In genomic region chr8:39759905-39760304, GRCm38 (mm10) we compare ENCODE assay signal across 21 mouse cellular contexts.
DNase-seq lines count a peak whose midpoint lies in the region; ATAC-seq and TF ChIP-seq lines count a peak whose summit lies in the region.
"Had no signal": no experiment of that assay in that cellular context is flagged by ENCODE, and none has a peak within 500 bp of the region (broad histone marks: within the 10 kb centered on the region; RNA-seq: fewer than 3 reads in every experiment).

No protein-coding gene starts in this region.

- no peaks in the 10 kb centered on the region for H3K4me1 ChIP-seq in embryonic facial prominence, embryonic 12.5 days
- no peaks in the 10 kb centered on the region for H3K4me1 ChIP-seq in embryonic facial prominence, embryonic 10.5 days
- no peaks in the 10 kb centered on the region for H3K4me1 ChIP-seq in embryonic facial prominence, embryonic 13.5 days
- H3K4me1 ChIP-seq in embryonic facial prominence, embryonic 14.5 days (ENCODE audit: control insufficient read depth, insufficient read depth, low read length), result no peaks in the 10 kb centered on the region
- H3K4me1 ChIP-seq in stomach, postnatal 0 days (replicated peaks; ENCODE audit: control insufficient read depth, insufficient read depth), result no peaks in the 10 kb centered on the region

- DNase-seq in embryonic facial prominence, embryonic 10.5 days (ENCODE audit: low spot score), result no peak
- peak; percentile 54 for DNase-seq in embryonic facial prominence, embryonic 14.5 days (ENCODE audit: low spot score)
- no peak for DNase-seq in stomach, postnatal 0 days (ENCODE audit: low spot score)
- DNase-seq in urinary bladder, postnatal 36 days (ENCODE audit: low spot score in 2 of 2), result no peak
- DNase-seq: adrenal gland, adult 2 months; adrenal gland, adult 8-10 months; adrenal gland, postnatal 10 days; adrenal gland, postnatal 14 days; adrenal gland, postnatal 25 days; adrenal gland, postnatal 36 days; B cell, adult 2 months; cerebellum, adult 11 months; cerebellum, adult 11-12 months; cerebellum, adult 18-20 months had no signal

- H3K36me3 ChIP-seq in embryonic facial prominence, embryonic 12.5 days, result no peaks in the 10 kb centered on the region
- no peaks in the 10 kb centered on the region for H3K36me3 ChIP-seq in embryonic facial prominence, embryonic 10.5 days (replicated peaks)
- H3K36me3 ChIP-seq in embryonic facial prominence, embryonic 13.5 days, result no peaks in the 10 kb centered on the region
- H3K36me3 ChIP-seq in embryonic facial prominence, embryonic 14.5 days (ENCODE audit: control insufficient read depth, insufficient read depth, low read length), result no peaks in the 10 kb centered on the region
- H3K36me3 ChIP-seq in stomach, postnatal 0 days (ENCODE audit: control insufficient read depth, insufficient read depth, low read length), result no peaks in the 10 kb centered on the region
- H3K36me3 ChIP-seq: G1E had no signal

- H3K27me3 ChIP-seq in embryonic facial prominence, embryonic 12.5 days, result no peaks in the 10 kb centered on the region
- no peaks in the 10 kb centered on the region for H3K27me3 ChIP-seq in embryonic facial prominence, embryonic 10.5 days (replicated peaks; ENCODE audit: low read depth, poor library complexity, severe bottlenecking)
- no peaks in the 10 kb centered on the region for H3K27me3 ChIP-seq in embryonic facial prominence, embryonic 13.5 days
- H3K27me3 ChIP-seq in embryonic facial prominence, embryonic 14.5 days (replicated peaks; ENCODE audit: control insufficient read depth, insufficient read depth, low read length), result no peaks in the 10 kb centered on the region
- H3K27me3 ChIP-seq in stomach, postnatal 0 days (ENCODE audit: control insufficient read depth, insufficient read depth, low read length), result no peaks in the 10 kb centered on the region
- H3K27me3 ChIP-seq: CH12.LX, Patski had no signal

- no peak for TF ChIP-seq CTCF in stomach, postnatal 0 days (IDR thresholded peaks at IDR 0.05; ENCODE audit: low read depth)

- H3K4me2 ChIP-seq in embryonic facial prominence, embryonic 12.5 days (replicated peaks), result no peak overlapping the region
- H3K4me2 ChIP-seq in embryonic facial prominence, embryonic 13.5 days, result no peak overlapping the region
- H3K4me2 ChIP-seq in embryonic facial prominence, embryonic 14.5 days (ENCODE audit: low read depth, low read length), result no peak overlapping the region
- no peak overlapping the region for H3K4me2 ChIP-seq in stomach, postnatal 0 days (replicated peaks; ENCODE audit: low read depth)

- no peak overlapping the region for H3K27ac ChIP-seq in embryonic facial prominence, embryonic 12.5 days
- H3K27ac ChIP-seq in embryonic facial prominence, embryonic 10.5 days (replicated peaks), result no peak overlapping the region
- no peak overlapping the region for H3K27ac ChIP-seq in embryonic facial prominence, embryonic 13.5 days
- H3K27ac ChIP-seq in embryonic facial prominence, embryonic 14.5 days (replicated peaks; ENCODE audit: low read depth, low read length), result no peak overlapping the region
- H3K27ac ChIP-seq in stomach, postnatal 0 days (replicated peaks), result no peak overlapping the region

- TF ChIP-seq EP300 in stomach, postnatal 0 days (optimal IDR thresholded peaks at IDR 0.05), result no peak

- H3K9ac ChIP-seq in embryonic facial prominence, embryonic 12.5 days, result no peak overlapping the region
- H3K9ac ChIP-seq in embryonic facial prominence, embryonic 13.5 days, result no peak overlapping the region
- no peak overlapping the region for H3K9ac ChIP-seq in embryonic facial prominence, embryonic 14.5 days (ENCODE audit: low read depth, low read length)
- no peak overlapping the region for H3K9ac ChIP-seq in stomach, postnatal 0 days (ENCODE audit: low read length)

- H3K4me3 ChIP-seq in embryonic facial prominence, embryonic 12.5 days, result no peak overlapping the region
- H3K4me3 ChIP-seq in embryonic facial prominence, embryonic 10.5 days, result no peak overlapping the region
- H3K4me3 ChIP-seq in embryonic facial prominence, embryonic 13.5 days, result no peak overlapping the region
- no peak overlapping the region for H3K4me3 ChIP-seq in embryonic facial prominence, embryonic 14.5 days (ENCODE audit: low read depth, low read length)
- no peak overlapping the region for H3K4me3 ChIP-seq in stomach, postnatal 0 days (ENCODE audit: low read depth, low read length)

- 0 out of 2 replicates have a peak, but pooled peaks have one; percentile 22 for ATAC-seq in embryonic facial prominence, embryonic 12.5 days (ENCODE audit: insufficient number of reproducible peaks, insufficient read depth, low FRiP score, low TSS enrichment)
- ATAC-seq in embryonic facial prominence, embryonic 13.5 days (ENCODE audit: insufficient number of reproducible peaks, insufficient read depth, low FRiP score, low TSS enrichment, low read depth), result 0 out of 2 replicates have a peak, but pooled peaks have one; percentile 59
- 0 out of 2 replicates have a peak, but pooled peaks have one; percentile 33 for ATAC-seq in embryonic facial prominence, embryonic 14.5 days (ENCODE audit: low read depth)
- ATAC-seq in stomach, postnatal 0 days (ENCODE audit: low FRiP score, low TSS enrichment), result no peak
- ATAC-seq: activated CD4-positive, CD25-positive, alpha-beta regulatory T cell, adult 4 months; CD4-positive, CD25-positive, alpha-beta regulatory T cell, adult 4 months; Patski had no signal

- H3K9me3 ChIP-seq in embryonic facial prominence, embryonic 12.5 days, result no peaks in the 10 kb centered on the region
- H3K9me3 ChIP-seq in embryonic facial prominence, embryonic 10.5 days, result no peaks in the 10 kb centered on the region
- peaks cover 6% of the 10 kb centered on the region; the same call in 1 of the 2 replicates for H3K9me3 ChIP-seq in embryonic facial prominence, embryonic 13.5 days
- no peaks in the 10 kb centered on the region for H3K9me3 ChIP-seq in embryonic facial prominence, embryonic 14.5 days (ENCODE audit: control insufficient read depth, low read length)
- no peaks in the 10 kb centered on the region for H3K9me3 ChIP-seq in stomach, postnatal 0 days (ENCODE audit: control insufficient read depth, low read length)
- H3K9me3 ChIP-seq: G1E had no signal
